Mouse (Mus musculus) heart, postnatal 0 days (tissue): ENCODE measurements around the gene Il11ra1. TPM values are rescaled to one million over a fixed set of nuclear protein-coding genes. Genes with fewer than 3 reads are reported as not detected.

Experiments used
- ATAC-seq: fragments of 200-750 bp; cut with Nextera tagmentation; 2 replicates; pipeline ENCODE4 v1.8.0; 2017; ENCODE audit warnings: low read depth, moderate number of reproducible peaks, moderate library complexity; ENCODE audit not compliant: insufficient read depth
- DNase-seq: peaks from one replicate; pipeline ENCODE4 v3.0.0-alpha.2; 2016; ENCODE audit warnings: low spot score
- H3K27ac ChIP-seq: fragments of 300-500 bp; sonication (generic); 2 replicates; pipeline ENCODE4 v1.5.1; 2014; ENCODE audit warnings: low read depth, mild to moderate bottlenecking
- H3K27me3 ChIP-seq: fragments of 300-500 bp; sonication (generic); 2 replicates; pipeline ENCODE4 v1.6.1; 2014; ENCODE audit warnings: low read length, mixed read lengths; ENCODE audit not compliant: control insufficient read depth, insufficient read depth
- H3K36me3 ChIP-seq: fragments of 300-500 bp; sonication (generic); replicated peaks from 2 replicates; pipeline ENCODE4 v1.6.1; 2014; ENCODE audit warnings: low read length, mixed read lengths; ENCODE audit not compliant: control insufficient read depth, insufficient read depth
- H3K4me1 ChIP-seq: fragments of 300-500 bp; sonication (generic); 2 replicates; pipeline ENCODE4 v1.6.1; 2014; ENCODE audit warnings: antibody characterized with exemption; ENCODE audit not compliant: control insufficient read depth, insufficient read depth
- H3K4me2 ChIP-seq: fragments of 300-500 bp; sonication (generic); 2 replicates; pipeline ENCODE4 v1.6.1; 2014; ENCODE audit warnings: low read depth, mild to moderate bottlenecking, low read length, moderate library complexity
- H3K4me3 ChIP-seq: fragments of 300-500 bp; sonication (generic); 2 replicates; pipeline ENCODE4 v1.5.1; 2014; ENCODE audit warnings: low read depth, low read length
- H3K9ac ChIP-seq: fragments of 300-500 bp; sonication (generic); replicated peaks from 2 replicates; pipeline ENCODE4 v1.6.1; 2014; ENCODE audit warnings: low read depth, low read length, mixed read lengths
- H3K9me3 ChIP-seq: fragments of 300-500 bp; sonication (generic); replicated peaks from 2 replicates; pipeline ENCODE4 v1.6.1; 2016; ENCODE audit warnings: low read length; ENCODE audit not compliant: control insufficient read depth
- CTCF ChIP-seq: IDR thresholded peaks from 2 replicates; pipeline ENCODE4 v1.5.1; 2016; ENCODE audit warnings: antibody characterized with exemption, control low read depth, low read depth
- EP300 ChIP-seq: IDR thresholded peaks from 2 replicates; pipeline ENCODE4 v1.6.1; 2016; ENCODE audit warnings: antibody characterized with exemption, low read depth
- WGBS: fragments of 180-500 bp; shearing (Covaris S2); extraction: QIAGEN DNeasy Blood & Tissue Kit; methylation state at CpG from one replicate; pipeline ENCODE4 v1.1.7; 2014; 5-methylcytosine and 5-hydroxymethylcytosine counted together
- polyA plus RNA-seq: library from polyadenylated mRNA; unstranded; fragments of >200 nt; fragmentation: Nextera tagmentation; extraction: Ambion mirVana; gene quantifications from 2 replicates; pipeline ENCODE4 v1.2.1, GENCODE M21; 2015
- total RNA-seq: library from RNA; depleted of rRNA; stranded (reverse); fragments of >200 nt; gene quantifications from 2 replicates; pipeline ENCODE4 v1.2.3, GENCODE M21; 2014; ENCODE audit warnings: low replicate concordance

Gene Il11ra1
- total and polyA plus RNA-seq, 2 experiments from 2014 or later: 104 to 110 TPM

- peak overlapping the region; percentile 83 for H3K4me2 ChIP-seq
- no peak overlapping the region for H3K9ac ChIP-seq
- H3K4me1 ChIP-seq: peaks cover 18% of the 10 kb centered on the region
- H3K27me3 ChIP-seq: no peaks in the 10 kb centered on the region
- H3K36me3 ChIP-seq: peaks cover 14% of the 10 kb centered on the region; the same call in 1 of the 2 replicates
- DNase-seq (no peak), ATAC-seq (no peak)
- TF ChIP-seq CTCF (no peak), EP300 (no peak)
- peak overlapping the region; percentile 90 for H3K4me3 ChIP-seq
- H3K9me3 ChIP-seq: no peaks in the 10 kb centered on the region
- H3K27ac ChIP-seq: no peak overlapping the region
- 74% methylated on average over 16 of the region's 16 CpGs for WGBS
Observed at GRCm38 (mm10) chr4:41711705-41712375, 12.1 kb downstream of the Il11ra1 start.

DNA sequence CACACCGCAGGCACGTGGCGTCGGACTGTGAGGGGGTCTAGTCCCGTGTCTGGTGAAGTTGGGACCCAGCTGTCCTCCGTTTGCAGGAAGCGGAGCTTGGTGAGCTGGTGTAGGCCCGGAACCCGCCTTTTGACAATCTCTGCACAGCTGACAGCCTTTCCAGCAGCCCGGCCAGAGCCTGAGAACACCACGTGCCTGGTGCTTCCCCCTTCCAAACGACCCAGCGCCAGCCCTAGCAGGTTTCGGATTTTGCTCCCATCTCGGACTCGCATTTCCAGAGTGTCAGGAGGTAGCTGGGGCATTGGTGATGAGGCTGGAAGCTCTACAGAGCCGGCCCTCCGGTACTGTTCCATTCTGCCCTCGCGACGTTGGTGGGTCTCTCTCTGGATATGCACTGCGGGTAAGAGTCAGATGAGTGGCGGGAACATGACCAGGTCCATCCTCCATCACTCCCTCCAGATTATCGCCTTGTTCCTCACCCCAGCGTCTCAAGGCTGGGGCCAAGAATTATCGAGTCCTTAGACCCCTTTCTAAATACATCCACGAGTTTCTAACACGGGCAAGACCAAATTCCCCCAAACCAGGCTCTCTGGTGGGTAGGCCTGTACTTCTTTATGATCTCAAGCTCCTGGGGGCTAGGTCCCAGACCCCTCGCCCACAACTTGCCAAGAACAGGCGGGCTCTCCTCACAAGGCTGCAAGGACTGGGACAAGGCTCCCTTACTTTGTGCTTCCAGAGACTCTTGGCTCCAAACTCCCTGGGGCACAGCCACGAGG, 12.8 kb downstream of the Il11ra1 start:
- Histone ChIP-seq H3K4me2 (peak overlapping the region; percentile 83), H3K4me3 (peak overlapping the region; percentile 90), H3K9me3 (no peaks in the 10 kb centered on the region), H3K4me1 (peaks cover 18% of the 10 kb centered on the region), H3K27ac (peak overlapping the region; percentile 54), H3K27me3 (no peaks in the 10 kb centered on the region), H3K9ac (peak overlapping the region; percentile 92), H3K36me3 (peaks cover 21% of the 10 kb centered on the region)
- peak; percentile 16 for DNase-seq
- 40% methylated on average over 31 of the region's 31 CpGs for WGBS
- no peak for TF ChIP-seq CTCF
- TF ChIP-seq EP300: no peak
- ATAC-seq: peak; percentile 2; the same call in 1 of the 2 replicates

- Histone ChIP-seq H3K36me3 (peaks cover 30% of the 10 kb centered on the region), H3K4me3 (peak within 1 kb of the TSS; percentile 90), H3K27ac (peak within 1 kb of the TSS; percentile 54), H3K27me3 (no peaks in the 10 kb centered on the region), H3K9me3 (no peaks in the 10 kb centered on the region), H3K9ac (peak within 1 kb of the TSS; percentile 92), H3K4me1 (peaks cover 18% of the 10 kb centered on the region), H3K4me2 (peak within 1 kb of the TSS; percentile 83)
- TF ChIP-seq EP300 (no peak), CTCF (0 out of 2 replicates have a peak, but pooled peaks have one; percentile 16)
- under 1% methylated on average over 56 of the region's 61 CpGs for WGBS
- peak; percentile 77 for ATAC-seq
- DNase-seq: peak; percentile 36
Observed at GRCm38 (mm10) chr4:41713197-41714067, 13.6 kb downstream of the Il11ra1 start, which contains the start of gene Rpp25l. Rpp25l (minus strand) TSS chr4:41713534.

DNA sequence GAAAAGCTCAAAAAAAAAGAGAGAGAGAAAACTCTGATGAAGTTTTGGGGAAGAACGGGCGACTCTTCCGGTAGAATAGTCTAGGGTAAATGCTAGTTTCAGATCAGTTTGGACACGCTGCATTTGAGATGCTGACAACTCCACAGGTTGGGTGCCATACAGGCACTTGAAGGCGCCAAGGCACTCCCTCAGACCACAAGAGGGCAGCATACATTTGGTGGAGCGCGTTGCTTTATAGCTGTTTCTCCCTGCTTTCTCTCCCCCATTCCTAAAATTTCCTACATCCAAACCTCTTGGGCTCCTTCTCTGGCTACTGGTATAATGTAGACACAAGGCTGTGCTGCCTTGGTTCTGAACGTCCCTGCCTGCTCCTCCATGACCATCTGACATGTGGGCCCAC, 14.5 kb downstream of the Il11ra1 start:
- Histone ChIP-seq H3K9ac (no peak overlapping the region), H3K4me1 (peaks cover 18% of the 10 kb centered on the region), H3K36me3 (peaks cover 38% of the 10 kb centered on the region), H3K27me3 (no peaks in the 10 kb centered on the region), H3K4me2 (peak overlapping the region; percentile 83), H3K4me3 (peak overlapping the region; percentile 90; the same call in 1 of the 2 replicates), H3K27ac (no peak overlapping the region), H3K9me3 (no peaks in the 10 kb centered on the region)
- 15% methylated on average over 8 of the region's 8 CpGs for WGBS
- peak; percentile 79 for TF ChIP-seq CTCF
- no peak for TF ChIP-seq EP300
- 0 out of 2 replicates have a peak, but pooled peaks have one; percentile 16 for ATAC-seq
- DNase-seq: peak; percentile 74

- DNase-seq (no peak), ATAC-seq (no peak)
- Histone ChIP-seq H3K9ac (no peak overlapping the region), H3K4me1 (peaks cover 18% of the 10 kb centered on the region), H3K27me3 (no peaks in the 10 kb centered on the region), H3K4me2 (no peak overlapping the region), H3K9me3 (no peaks in the 10 kb centered on the region), H3K4me3 (no peak overlapping the region), H3K36me3 (peaks cover 44% of the 10 kb centered on the region), H3K27ac (no peak overlapping the region)
- WGBS: 62% methylated on average over 8 of the region's 8 CpGs
- TF ChIP-seq CTCF (no peak), EP300 (no peak)
Observed at GRCm38 (mm10) chr4:41715082-41715481, 15.3 kb downstream of the Il11ra1 start.
